Mouse (Mus musculus) olfactory bulb, adult 2 months (tissue): ENCODE measurements around the gene Ppp1r12a. TPM values are rescaled to one million over a fixed set of nuclear protein-coding genes. Genes with fewer than 3 reads are reported as not detected.

Experiments used
- H3K27ac ChIP-seq: fragments of 200-500 bp; 2 replicates; pipeline ENCODE4 v1.5.1; 2012; ENCODE audit warnings: low read depth, low read length; ENCODE audit not compliant: insufficient read depth
- H3K4me1 ChIP-seq: fragments of 200-500 bp; 2 replicates; pipeline ENCODE4 v1.6.1; 2012; ENCODE audit warnings: low read length; ENCODE audit not compliant: control insufficient read depth, insufficient read depth
- H3K4me3 ChIP-seq: fragments of 200-500 bp; 2 replicates; pipeline ENCODE4 v1.5.1; 2012; ENCODE audit warnings: mild to moderate bottlenecking, low read depth, low read length, moderate library complexity; ENCODE audit not compliant: insufficient read depth
- CTCF ChIP-seq: fragments of 200-500 bp; IDR thresholded peaks from 2 replicates; pipeline ENCODE4 v1.5.1; 2012; ENCODE audit warnings: low read depth, mild to moderate bottlenecking, low read length, moderate library complexity; ENCODE audit not compliant: insufficient read depth
- POLR2A ChIP-seq: fragments of 200-500 bp; IDR thresholded peaks from 2 replicates; pipeline ENCODE4 v1.6.1; 2012; ENCODE audit warnings: mild to moderate bottlenecking, low read depth, low read length, moderate library complexity; ENCODE audit not compliant: insufficient read depth
- WGBS: fragments of 180-500 bp; shearing (Covaris S2); methylation state at CpG from one replicate; pipeline ENCODE4 v1.1.7; 2018; 5-methylcytosine and 5-hydroxymethylcytosine counted together
- polyA plus RNA-seq: library from polyadenylated mRNA; stranded (reverse); fragments of >200 nt; gene quantifications from 2 replicates; pipeline ENCODE4 v1.2.4, GENCODE M21; 2012; ENCODE audit warnings: low replicate concordance; ENCODE audit not compliant: missing spikeins, insufficient read depth, insufficient read length

The Ppp1r12a gene
- polyA plus RNA-seq, 1 experiment: 194 TPM

DNA sequence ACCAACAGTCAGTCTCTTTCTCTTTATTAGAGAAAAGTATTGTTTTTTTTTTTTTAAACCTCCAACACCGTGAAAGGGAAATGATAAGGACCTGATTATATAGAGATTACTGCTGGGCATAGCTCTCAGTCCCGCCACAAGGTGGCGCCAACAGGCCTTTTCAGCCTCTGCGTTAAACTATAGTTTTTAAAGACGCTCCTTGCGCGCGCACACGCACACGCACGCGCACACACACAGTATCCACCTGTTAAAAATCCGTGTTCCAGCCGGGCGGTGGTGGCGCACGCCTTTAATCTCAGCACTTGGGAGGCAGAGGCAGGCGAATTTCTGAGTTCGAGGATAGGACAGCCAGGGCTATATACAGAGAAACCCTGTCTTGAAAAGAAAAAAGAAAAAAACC lies 138.8 kb downstream of the Ppp1r12a start:
- H3K27ac ChIP-seq: no peak overlapping the region
- WGBS: 9% methylated on average over 19 of the region's 19 CpGs
- H3K4me3 ChIP-seq: peak overlapping the region; percentile 30; the same call in 1 of the 2 replicates
- TF ChIP-seq CTCF (peak; percentile 76), POLR2A (no peak)
- H3K4me1 ChIP-seq: 0 out of 2 replicates have a peak, but pooled peaks cover 2% of the 10 kb centered on the region

DNA sequence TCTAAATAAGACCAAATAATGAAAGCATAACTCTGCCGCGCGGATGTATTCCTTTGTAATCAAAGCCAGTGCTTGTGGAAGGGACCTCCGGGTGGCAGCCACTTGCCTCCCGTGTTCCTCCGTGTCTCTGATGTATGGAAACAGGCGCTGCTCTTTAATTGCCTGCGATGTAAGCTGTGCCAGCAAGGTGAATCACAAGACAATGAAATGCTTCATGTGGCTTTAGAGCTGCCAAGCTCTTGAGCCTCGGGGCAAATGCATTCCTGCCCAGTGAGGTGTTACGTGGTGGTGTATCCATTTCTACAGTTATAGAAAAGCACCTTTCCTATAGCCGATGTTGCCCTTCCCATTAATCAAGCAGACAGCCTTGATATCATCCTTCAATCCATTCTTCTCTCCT lies 145.8 kb downstream of the Ppp1r12a start:
- no peaks in the 10 kb centered on the region for H3K4me1 ChIP-seq
- no peak overlapping the region for H3K27ac ChIP-seq
- H3K4me3 ChIP-seq: no peak overlapping the region
- 73% methylated on average over 11 of the region's 11 CpGs for WGBS
- TF ChIP-seq CTCF: no peak
- no peak for TF ChIP-seq POLR2A

DNA sequence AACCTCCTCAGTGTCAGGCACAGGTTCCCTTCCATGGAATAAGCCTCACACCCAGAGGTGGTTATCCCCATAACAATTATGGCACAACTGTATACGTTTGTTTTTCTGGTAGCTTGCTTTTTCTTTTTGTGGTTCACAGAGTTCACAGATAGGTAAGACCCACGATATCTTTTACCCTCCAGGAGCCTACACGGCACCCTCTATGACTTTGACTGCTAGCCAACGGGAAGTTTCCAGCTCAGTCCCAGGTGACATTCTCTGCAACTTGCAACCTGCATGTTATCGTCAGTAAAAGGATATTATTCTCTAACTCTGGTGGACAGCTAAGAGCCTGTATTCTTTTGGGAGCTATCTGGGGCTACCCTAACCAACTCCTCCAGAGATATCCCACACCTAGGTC lies 148.2 kb downstream of the Ppp1r12a start:
- H3K4me3 ChIP-seq: no peak overlapping the region
- no peaks in the 10 kb centered on the region for H3K4me1 ChIP-seq
- H3K27ac ChIP-seq: no peak overlapping the region
- TF ChIP-seq POLR2A (no peak), CTCF (no peak)
- 95% methylated on average over 5 of the region's 5 CpGs for WGBS

DNA sequence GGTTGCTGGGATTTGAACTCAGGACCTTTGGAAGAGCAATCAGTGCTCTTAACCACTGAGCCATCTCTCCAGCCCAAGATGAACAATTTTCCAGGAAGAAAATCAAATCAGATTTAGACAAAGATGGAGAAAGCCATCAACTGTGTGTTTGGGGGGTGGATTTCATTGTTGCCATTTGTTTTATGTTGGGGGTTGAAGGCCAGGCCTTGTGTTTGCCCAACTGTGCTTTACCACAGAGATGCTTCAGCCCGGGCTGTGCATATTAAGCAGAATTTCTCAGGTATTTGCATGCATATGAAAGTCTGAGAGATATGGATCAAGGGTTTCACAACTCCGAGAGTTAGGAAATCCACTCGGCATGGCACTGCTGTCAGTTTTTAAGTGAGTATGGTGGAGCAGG lies 149.4 kb downstream of the Ppp1r12a start:
- no peak overlapping the region for H3K4me3 ChIP-seq
- 96% methylated on average over 3 of the region's 3 CpGs for WGBS
- no peaks in the 10 kb centered on the region for H3K4me1 ChIP-seq
- TF ChIP-seq CTCF: no peak
- TF ChIP-seq POLR2A: no peak
- H3K27ac ChIP-seq: no peak overlapping the region

DNA sequence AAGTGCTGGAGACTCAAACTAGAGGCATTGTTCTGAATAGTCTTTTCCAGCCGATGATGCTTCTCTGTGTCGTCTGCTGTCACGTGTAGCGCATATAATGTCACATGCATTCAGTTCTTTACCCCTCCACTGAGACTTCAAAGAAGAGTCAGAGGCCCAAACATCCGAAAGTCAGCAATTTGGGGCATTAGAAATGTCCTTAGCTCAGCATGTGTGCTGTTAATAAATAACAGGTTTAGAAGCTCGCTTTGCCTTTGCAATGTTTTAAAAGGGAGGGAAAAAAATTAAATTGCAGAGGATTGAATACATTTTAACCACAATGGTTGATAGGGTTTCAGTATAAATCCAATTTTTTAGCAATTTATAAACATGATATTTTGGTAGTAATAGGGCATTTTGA lies 151.9 kb downstream of the Ppp1r12a start:
- TF ChIP-seq POLR2A (no peak), CTCF (no peak)
- Histone ChIP-seq H3K27ac (no peak overlapping the region), H3K4me1 (no peaks in the 10 kb centered on the region), H3K4me3 (no peak overlapping the region)
- 59% methylated on average over 6 of the region's 6 CpGs for WGBS

DNA sequence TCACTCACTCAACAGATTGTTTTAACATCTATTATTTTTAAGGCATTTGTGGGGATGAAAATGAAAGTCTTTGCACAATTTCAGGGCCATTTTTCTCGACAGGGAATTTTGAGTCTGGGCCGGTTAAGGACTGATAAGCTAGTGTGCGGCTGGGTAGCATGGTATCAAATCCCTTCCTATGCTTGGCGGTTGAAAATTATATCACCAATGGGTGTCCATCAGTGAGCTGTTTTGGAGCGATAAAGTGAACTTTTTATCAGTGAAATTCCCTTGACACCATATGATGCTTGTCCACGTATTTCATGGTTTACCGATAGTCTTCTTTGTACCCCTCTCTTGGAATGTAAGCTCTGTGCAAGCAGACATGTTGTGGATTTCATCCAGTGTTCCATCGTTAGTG lies 152.4 kb downstream of the Ppp1r12a start:
- TF ChIP-seq POLR2A (no peak), CTCF (no peak)
- 92% methylated on average over 8 of the region's 8 CpGs for WGBS
- H3K27ac ChIP-seq: no peak overlapping the region
- no peak overlapping the region for H3K4me3 ChIP-seq
- H3K4me1 ChIP-seq: no peaks in the 10 kb centered on the region

DNA sequence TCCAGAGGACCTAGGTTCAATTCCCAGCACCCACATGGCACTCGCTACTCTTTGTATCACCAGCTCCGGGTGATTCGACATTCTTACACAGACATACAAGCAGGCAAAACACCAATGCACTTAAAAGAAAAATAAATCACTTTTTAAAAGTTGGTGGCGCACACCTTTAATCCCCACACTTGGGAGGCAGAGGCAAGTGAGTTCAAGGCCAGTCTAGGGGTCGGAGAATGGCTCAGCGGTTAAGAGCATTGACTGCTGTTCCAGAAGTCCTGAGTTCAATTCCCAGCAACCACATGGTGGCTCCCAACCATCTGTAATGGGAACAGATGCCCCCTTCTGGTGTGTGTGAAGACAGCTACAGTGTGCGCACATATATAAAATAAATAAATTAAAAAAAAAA lies 153.2 kb downstream of the Ppp1r12a start:
- H3K4me3 ChIP-seq: no peak overlapping the region
- WGBS: 97% methylated on average over 7 of the region's 7 CpGs
- H3K27ac ChIP-seq: no peak overlapping the region
- H3K4me1 ChIP-seq: no peaks in the 10 kb centered on the region
- TF ChIP-seq POLR2A: no peak
- TF ChIP-seq CTCF: no peak

DNA sequence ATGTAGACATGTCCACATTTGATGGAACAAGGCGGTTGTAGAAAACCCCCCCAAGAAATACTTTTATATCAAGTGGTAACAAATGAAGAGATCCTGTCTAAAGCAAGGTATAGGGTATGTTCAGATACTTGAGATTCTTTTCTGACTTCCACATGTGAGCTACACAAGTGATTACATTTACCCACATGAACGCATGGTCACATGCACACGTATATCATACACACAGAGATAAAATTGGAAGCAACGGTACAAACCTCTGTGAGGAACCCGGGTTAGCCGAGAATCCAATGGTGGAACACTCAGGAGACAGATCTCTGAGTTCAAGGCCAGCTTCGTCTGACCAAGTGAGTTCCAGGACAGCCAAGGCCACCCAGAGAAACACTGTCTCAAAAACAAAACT lies 166.4 kb downstream of the Ppp1r12a start:
- no peak overlapping the region for H3K4me3 ChIP-seq
- no peak overlapping the region for H3K27ac ChIP-seq
- 97% methylated on average over 7 of the region's 7 CpGs for WGBS
- TF ChIP-seq CTCF (no peak), POLR2A (no peak)
- H3K4me1 ChIP-seq: peaks cover 5% of the 10 kb centered on the region

DNA sequence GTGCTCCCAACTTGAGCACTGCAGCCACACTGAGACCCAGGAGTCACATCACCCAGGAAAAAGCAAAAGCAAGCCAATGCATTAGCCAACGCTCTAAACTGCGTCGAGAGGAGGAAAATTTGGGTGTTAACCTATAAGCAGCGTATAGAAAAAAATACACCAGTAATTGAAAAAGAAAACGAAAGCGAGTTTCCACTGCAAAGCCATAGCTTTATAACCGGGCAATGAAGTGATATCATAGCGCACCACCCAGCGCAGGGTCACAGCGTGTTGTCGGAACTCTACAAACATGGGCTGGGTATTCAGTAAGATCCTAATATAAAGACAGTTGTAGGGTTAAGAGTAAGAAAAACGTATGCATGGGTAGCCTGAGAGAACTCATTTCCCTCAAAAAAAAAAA lies 167.0 kb downstream of the Ppp1r12a start:
- no peak overlapping the region for H3K4me3 ChIP-seq
- H3K4me1 ChIP-seq: peaks cover 5% of the 10 kb centered on the region
- H3K27ac ChIP-seq: no peak overlapping the region
- TF ChIP-seq POLR2A: no peak
- TF ChIP-seq CTCF: no peak
- 91% methylated on average over 12 of the region's 12 CpGs for WGBS

DNA sequence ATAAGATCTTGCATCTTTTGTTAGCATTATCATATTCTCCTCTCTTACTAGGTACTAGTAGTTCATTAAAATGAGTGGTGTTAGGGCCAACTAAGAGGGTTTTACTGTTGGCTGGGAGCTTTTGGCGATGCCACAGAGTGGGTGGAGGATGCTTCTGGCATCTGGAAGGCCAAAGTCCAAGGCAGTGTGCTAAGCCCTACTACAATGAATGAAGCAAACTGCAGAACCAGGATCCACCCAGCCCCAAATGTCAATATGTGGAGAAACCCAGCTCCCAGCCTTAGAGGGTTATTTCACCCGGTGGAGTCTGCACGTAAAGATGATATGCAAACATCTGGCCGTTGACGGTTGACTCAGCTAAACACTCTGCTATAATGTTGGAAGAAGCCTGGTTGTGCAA lies 167.8 kb downstream of the Ppp1r12a start:
- Histone ChIP-seq H3K27ac (no peak overlapping the region), H3K4me3 (no peak overlapping the region), H3K4me1 (peaks cover 5% of the 10 kb centered on the region)
- 90% methylated on average over 5 of the region's 5 CpGs for WGBS
- TF ChIP-seq POLR2A: no peak
- no peak for TF ChIP-seq CTCF
